Mouse (Mus musculus) stomach, postnatal 0 days (tissue): ENCODE measurements at regions not wholly inside any gene's neighbourhood (a gene's known extent, or its start where the extent isn't known, plus 50 kb on each side); places are given as distances from the start of the nearest gene placed in this dataset.

ENCODE experiments used
- CTCF ChIP-seq: IDR thresholded peaks from 2 replicates; pipeline ENCODE4 v1.5.1; 2016; ENCODE audit warnings: antibody characterized with exemption, low read depth, mild to moderate bottlenecking, moderate library complexity
- EP300 ChIP-seq: optimal IDR thresholded peaks from 2 replicates; pipeline ENCODE3; 2016; ENCODE audit warnings: antibody characterized with exemption

DNA sequence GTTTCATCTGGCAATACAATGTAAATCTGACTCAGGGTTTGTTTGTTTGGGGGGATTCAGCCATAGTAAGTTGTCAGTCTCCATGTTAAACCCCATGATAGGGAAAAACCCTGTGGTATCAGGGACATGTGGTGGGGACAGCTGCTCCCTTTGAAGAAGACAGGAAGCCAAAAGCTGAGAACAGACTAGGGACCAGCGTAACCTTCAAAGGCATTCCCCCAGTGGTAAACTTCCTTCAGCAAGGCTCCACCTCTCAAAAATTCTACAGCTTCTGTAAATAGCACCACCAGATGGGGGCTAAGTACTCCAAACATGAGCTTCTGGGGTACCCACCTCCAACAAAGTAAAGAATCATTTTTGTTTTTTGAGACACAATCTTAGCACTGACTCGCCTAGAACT is 476.0 kb upstream of the Fam160b2 start:
- no peak for TF ChIP-seq CTCF
- no peak for TF ChIP-seq EP300
